ENCODE assay signal across 15 mouse cellular contexts in the genomic region with DNA sequence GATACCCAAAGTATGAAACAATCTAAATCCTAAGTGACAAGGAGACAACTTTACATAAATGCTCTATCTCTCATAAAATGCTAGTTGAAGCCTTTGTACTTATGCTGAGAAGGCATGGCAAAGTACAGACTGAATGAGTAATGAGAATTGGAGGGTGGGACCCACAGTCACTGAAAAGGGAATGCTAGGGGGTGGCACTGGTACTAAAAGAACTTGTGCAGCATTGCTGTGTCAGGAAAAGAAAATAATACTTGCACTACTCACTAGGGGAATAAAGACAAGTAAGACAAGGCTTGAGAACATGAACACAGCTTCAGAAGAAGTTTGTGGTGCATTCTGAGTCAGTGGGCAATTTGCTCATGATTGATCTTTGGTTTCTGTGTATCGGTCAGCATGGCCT.
DNase-seq lines count a peak whose midpoint lies in the region.
"Had no signal": no experiment of that assay in that cellular context is flagged by ENCODE, and none has a peak within 500 bp of the region (broad histone marks: within the 10 kb centered on the region; RNA-seq: fewer than 3 reads in every experiment).

No protein-coding gene starts in this region.

- DNase-seq in heart, adult 11 months, result peak; percentile 67
- no peak for DNase-seq in heart, adult 18-20 months
- DNase-seq in 3T3-L1 (ENCODE audit: low read depth, low spot score), result peak; percentile 60
- DNase-seq in brain, adult 2 months (ENCODE audit: low read depth, low spot score), result peak; percentile 40
- DNase-seq in ovary, postnatal 36 days (ENCODE audit: low spot score), result no peak
- DNase-seq: adrenal gland, adult 8-10 months; adrenal gland, postnatal 14 days; adrenal gland, postnatal 36 days; cerebellum, adult 11 months; cerebellum, adult 18-20 months; cerebellum, adult 8-10 months; cerebellum, adult 9-11 months; cerebellum, postnatal 14 days; cerebellum, postnatal 36 days; embryo, embryonic 11 days had no signal

Comparison
In these comparisons a context has a peak if more than half of its experiments do, and no peak if none do; other contexts are left out.
1. DNase-seq: peak in heart, adult 11 months (single experiment), 3T3-L1 (single experiment) and brain, adult 2 months (single experiment); none in heart, adult 18-20 months (0 of 2) and ovary, postnatal 36 days (single experiment).